Mouse (Mus musculus) heart, embryonic 14.5 days (tissue): ENCODE measurements around the gene Gad1. TPM values are rescaled to one million over a fixed set of nuclear protein-coding genes. Genes with fewer than 3 reads are reported as not detected.

ENCODE experiments used
- ATAC-seq: fragments of 200-750 bp; cut with Nextera tagmentation; 2 replicates; pipeline ENCODE4 v1.8.0; 2017; ENCODE audit warnings: low read depth, moderate TSS enrichment; ENCODE audit not compliant: insufficient number of reproducible peaks, insufficient read depth, low FRiP score
- H3K27ac ChIP-seq, 2 experiments: fragments of 200-500 bp in 1 of 2; fragments of 300-500 bp in 1 of 2; sonication (generic) in 1 of 2; replicated peaks in 1 of 2; 2 replicates each; pipeline ENCODE4 v1.5.1; 2012 to 2014; ENCODE audit warnings: low read depth in 2 of 2, low read length in 2 of 2, control low read depth in 1 of 2, mild to moderate bottlenecking in 1 of 2, mixed read lengths in 1 of 2; ENCODE audit not compliant: control insufficient read depth in 1 of 2, insufficient read depth in 1 of 2
- H3K27me3 ChIP-seq: fragments of 300-500 bp; sonication (generic); 2 replicates; pipeline ENCODE4 v1.6.1; 2014; ENCODE audit warnings: mild to moderate bottlenecking, low read length, control low read depth; ENCODE audit not compliant: control insufficient read depth, insufficient read depth
- H3K36me3 ChIP-seq: fragments of 300-500 bp; sonication (generic); 2 replicates; pipeline ENCODE4 v1.6.1; 2014; ENCODE audit warnings: mild to moderate bottlenecking, control low read depth, low read length, mixed read lengths; ENCODE audit not compliant: control insufficient read depth, insufficient read depth
- H3K4me1 ChIP-seq, 2 experiments: fragments of 200-500 bp in 1 of 2; fragments of 300-500 bp in 1 of 2; sonication (generic) in 1 of 2; 2 replicates each; pipeline ENCODE4 v1.6.1; 2012 to 2014; ENCODE audit warnings: low read length in 2 of 2, control low read depth in 1 of 2, mixed read lengths in 1 of 2; ENCODE audit not compliant: control insufficient read depth in 2 of 2, insufficient read depth in 2 of 2
- H3K4me2 ChIP-seq: fragments of 300-500 bp; sonication (generic); 2 replicates; pipeline ENCODE4 v1.6.1; 2014; ENCODE audit warnings: mild to moderate bottlenecking, low read length
- H3K4me3 ChIP-seq, 2 experiments: fragments of 200-500 bp in 1 of 2; fragments of 300-500 bp in 1 of 2; sonication (generic) in 1 of 2; 2 replicates each; pipeline ENCODE4 v1.5.1; 2012 to 2014; ENCODE audit warnings: low read length in 2 of 2, mild to moderate bottlenecking in 2 of 2, control low read depth in 1 of 2, low read depth in 1 of 2, moderate library complexity in 1 of 2; ENCODE audit not compliant: control insufficient read depth in 1 of 2, insufficient read depth in 1 of 2
- H3K9ac ChIP-seq: fragments of 300-500 bp; sonication (generic); 2 replicates; pipeline ENCODE4 v1.6.1; 2014; ENCODE audit warnings: mild to moderate bottlenecking, low read length
- H3K9me3 ChIP-seq: fragments of 300-500 bp; sonication (generic); 2 replicates; pipeline ENCODE4 v1.6.1; 2016; ENCODE audit warnings: low read length, control low read depth; ENCODE audit not compliant: control insufficient read depth
- WGBS: fragments of 180-500 bp; shearing (Covaris S2); extraction: QIAGEN DNeasy Blood & Tissue Kit; methylation state at CpG from one replicate; pipeline ENCODE4 v1.1.7; 2014; 5-methylcytosine and 5-hydroxymethylcytosine counted together
- polyA plus RNA-seq: library from polyadenylated mRNA; unstranded; fragments of >200 nt; fragmentation: Nextera tagmentation; extraction: Ambion mirVana; gene quantifications from 2 replicates; pipeline ENCODE4 v1.2.1, GENCODE M21; 2014

The Gad1 gene
- polyA plus RNA-seq, 1 experiment from 2014 or later: 0.23 TPM

DNA sequence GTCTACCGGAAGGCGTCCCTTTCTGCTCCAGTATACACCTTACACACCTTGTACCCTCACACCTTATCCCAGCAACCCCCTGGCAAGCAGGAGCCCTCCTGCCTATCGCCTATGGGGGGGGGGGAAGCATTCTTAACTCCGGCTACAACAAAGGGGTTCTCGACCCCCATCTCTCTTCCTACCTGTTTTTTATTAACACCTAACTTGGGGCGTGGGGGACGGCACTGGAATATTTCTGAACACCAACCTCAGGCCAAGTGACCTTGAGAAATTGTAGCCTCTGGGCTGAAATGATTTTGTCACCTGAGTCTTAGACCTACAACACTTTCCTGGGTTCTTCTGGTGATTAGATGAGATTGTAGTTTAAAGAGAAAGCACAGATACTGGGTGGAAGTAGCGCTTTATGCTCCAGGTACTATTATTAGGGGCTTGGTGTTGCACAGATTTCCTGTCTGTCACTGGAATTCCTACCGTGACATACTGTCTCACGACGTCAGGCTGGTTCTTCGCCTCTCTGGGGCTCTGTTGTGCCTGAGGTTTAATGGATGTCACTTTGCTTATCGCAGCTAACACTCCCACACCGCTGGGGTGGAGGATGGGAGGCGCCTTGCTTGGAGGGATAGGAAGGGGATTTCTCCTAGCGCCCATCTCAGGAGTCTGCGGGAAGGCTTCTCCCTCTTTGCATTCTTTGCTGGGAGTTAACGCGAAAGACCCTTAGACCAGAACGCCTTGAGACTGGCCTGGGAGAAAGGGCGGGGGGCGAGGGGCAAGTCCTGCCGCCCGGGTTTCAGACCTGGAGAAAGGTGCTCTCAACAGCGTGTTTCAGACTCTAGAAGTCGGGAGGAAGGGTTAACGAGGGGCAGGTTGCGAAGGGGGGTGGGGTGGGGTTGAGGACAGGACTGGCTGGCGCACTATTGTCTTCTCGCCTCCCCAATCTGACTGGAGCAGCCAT is 13.1 kb downstream of the Gad1 start:
- no peak overlapping the region for H3K27ac ChIP-seq
- no peaks in the 10 kb centered on the region for H3K36me3 ChIP-seq
- no peak overlapping the region; the same call in 1 of the 2 replicates for H3K9ac ChIP-seq
- no peak for ATAC-seq
- H3K4me1 ChIP-seq: peaks cover 42 to 61% of the 10 kb centered on the region in 2 experiments
- peak overlapping the region; percentile 7 to 26; a peak in 2 of 4 replicates for H3K4me3 ChIP-seq
- peaks cover 94% of the 10 kb centered on the region for H3K27me3 ChIP-seq
- 6% methylated on average over 30 of the region's 30 CpGs for WGBS
- no peaks in the 10 kb centered on the region for H3K9me3 ChIP-seq
- H3K4me2 ChIP-seq: peak overlapping the region; percentile 86

GRCm38 (mm10) chr2:70566603-70566981 is 13.7 kb downstream of the Gad1 start:
- WGBS: 2% methylated on average over 18 of the region's 18 CpGs
- H3K4me3 ChIP-seq: peak overlapping the region; percentile 11 to 26; a peak in 2 of 4 replicates
- peaks cover 42 to 58% of the 10 kb centered on the region in 2 experiments for H3K4me1 ChIP-seq
- H3K27me3 ChIP-seq: peaks cover 94% of the 10 kb centered on the region
- ATAC-seq: no peak
- no peak overlapping the region for H3K27ac ChIP-seq
- H3K36me3 ChIP-seq: no peaks in the 10 kb centered on the region
- H3K9ac ChIP-seq: no peak overlapping the region; the same call in 1 of the 2 replicates
- H3K4me2 ChIP-seq: peak overlapping the region; percentile 86
- H3K9me3 ChIP-seq: no peaks in the 10 kb centered on the region

GRCm38 (mm10) chr2:70567071-70567681 is 14.3 kb downstream of the Gad1 start:
- Histone ChIP-seq H3K4me2 (peak overlapping the region; percentile 86), H3K9me3 (no peaks in the 10 kb centered on the region), H3K27me3 (peaks cover 89% of the 10 kb centered on the region), H3K4me1 (peaks cover 41 to 54% of the 10 kb centered on the region in 2 experiments), H3K36me3 (no peaks in the 10 kb centered on the region), H3K9ac (no peak overlapping the region), H3K4me3 (peak overlapping the region in 1 of 2 experiments; percentile 48; a peak in 2 of 4 replicates), H3K27ac (no peak overlapping the region)
- 9% methylated on average over 23 of the region's 23 CpGs for WGBS
- no peak for ATAC-seq

DNA sequence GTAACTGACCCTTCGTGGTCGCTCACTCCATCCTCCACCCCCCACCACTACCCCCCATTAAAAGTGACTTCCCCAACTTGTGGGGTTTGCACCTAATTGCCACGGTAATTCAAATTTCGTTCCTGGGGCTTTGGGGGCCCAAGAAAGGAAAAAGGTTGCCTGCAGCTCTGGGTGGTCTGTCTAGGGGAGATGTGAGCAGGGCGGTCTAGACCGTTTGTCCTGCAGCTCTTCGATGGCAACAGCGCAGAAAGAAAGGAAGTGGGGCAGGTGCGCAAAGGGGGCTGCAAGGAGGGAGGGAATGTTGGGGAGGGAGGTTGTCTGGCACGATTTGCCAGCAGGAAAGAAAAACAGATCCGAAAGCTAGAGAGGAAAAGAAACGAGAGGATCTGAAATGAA is 14.8 kb downstream of the Gad1 start:
- WGBS: under 1% methylated on average over 12 of the region's 12 CpGs
- Histone ChIP-seq H3K27ac (no peak overlapping the region), H3K27me3 (peaks cover 88% of the 10 kb centered on the region), H3K9me3 (no peaks in the 10 kb centered on the region), H3K36me3 (no peaks in the 10 kb centered on the region), H3K9ac (peak overlapping the region; percentile 50; the same call in 1 of the 2 replicates), H3K4me2 (peak overlapping the region; percentile 86), H3K4me1 (peaks cover 38 to 49% of the 10 kb centered on the region in 2 experiments), H3K4me3 (peak overlapping the region; percentile 42 to 48)
- ATAC-seq: no peak

GRCm38 (mm10) chr2:70568198-70568941 is 15.5 kb downstream of the Gad1 start:
- H3K9me3 ChIP-seq: no peaks in the 10 kb centered on the region
- ATAC-seq: no peak
- H3K36me3 ChIP-seq: no peaks in the 10 kb centered on the region
- WGBS: under 1% methylated on average over 34 of the region's 34 CpGs
- H3K27ac ChIP-seq: no peak overlapping the region
- H3K4me2 ChIP-seq: peak overlapping the region; percentile 86
- H3K9ac ChIP-seq: peak overlapping the region; percentile 50
- peaks cover 88% of the 10 kb centered on the region for H3K27me3 ChIP-seq
- H3K4me3 ChIP-seq: peak overlapping the region; percentile 42 to 48
- H3K4me1 ChIP-seq: peaks cover 34 to 43% of the 10 kb centered on the region in 2 experiments

DNA sequence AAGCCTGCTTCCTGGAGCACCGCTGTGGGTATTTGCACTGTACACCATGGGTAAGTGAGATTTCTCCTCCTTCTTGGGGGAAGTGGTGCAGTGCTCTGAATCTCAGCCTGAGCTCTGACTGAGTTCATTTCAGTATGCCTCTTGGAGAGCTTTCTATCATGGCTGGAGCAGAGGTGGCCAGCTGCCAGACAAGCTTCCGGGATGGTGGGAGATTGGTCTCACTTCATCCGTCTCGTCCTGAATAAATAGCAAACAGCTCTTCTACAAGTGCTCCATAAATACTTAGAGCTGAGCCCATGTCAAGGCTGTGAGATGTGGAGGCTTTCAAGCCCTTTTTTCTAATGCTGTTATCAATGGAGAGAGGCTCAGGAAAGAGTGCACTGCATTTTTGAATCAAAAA is 18.8 kb downstream of the Gad1 start:
- Histone ChIP-seq H3K27ac (no peak overlapping the region), H3K9ac (no peak overlapping the region), H3K9me3 (no peaks in the 10 kb centered on the region), H3K36me3 (no peaks in the 10 kb centered on the region), H3K4me2 (no peak overlapping the region), H3K27me3 (peaks cover 57% of the 10 kb centered on the region), H3K4me1 (peaks cover 20 to 23% of the 10 kb centered on the region in 2 experiments), H3K4me3 (no peak overlapping the region)
- 39% methylated on average over 4 of the region's 4 CpGs for WGBS
- ATAC-seq: no peak

DNA sequence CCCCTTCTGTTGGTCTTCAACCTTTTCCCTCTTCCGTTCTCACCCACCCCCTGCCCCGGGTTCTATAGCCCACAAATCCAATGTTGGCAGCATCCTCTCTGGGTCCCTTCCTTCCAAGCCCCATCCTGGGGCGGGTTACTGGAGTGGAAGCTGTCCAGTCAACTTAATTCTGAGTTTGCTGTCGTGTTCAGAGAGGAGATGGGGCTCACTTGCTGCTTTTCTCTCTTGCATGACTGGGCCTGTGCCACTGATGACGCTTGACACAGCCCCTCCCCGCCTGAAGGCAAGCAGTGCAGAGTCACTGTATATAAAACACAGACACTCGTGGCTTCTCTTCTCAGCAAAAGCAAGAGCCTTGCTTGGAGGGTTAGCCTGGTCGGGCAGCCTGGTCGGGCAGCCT is 19.4 kb downstream of the Gad1 start:
- H3K27me3 ChIP-seq: peaks cover 51% of the 10 kb centered on the region
- no peaks in the 10 kb centered on the region for H3K9me3 ChIP-seq
- H3K27ac ChIP-seq: no peak overlapping the region
- WGBS: 51% methylated on average over 9 of the region's 9 CpGs
- no peaks in the 10 kb centered on the region for H3K36me3 ChIP-seq
- H3K4me3 ChIP-seq: no peak overlapping the region
- peaks cover 15 to 18% of the 10 kb centered on the region in 2 experiments for H3K4me1 ChIP-seq
- H3K9ac ChIP-seq: no peak overlapping the region
- no peak for ATAC-seq
- no peak overlapping the region for H3K4me2 ChIP-seq
